Mouse (Mus musculus) retina, postnatal 1 day (tissue): ENCODE data around the gene Plk5.
"Not testable (repeated sequence)": the region's sequence is repeated elsewhere in the genome, so short reads cannot be mapped to it uniquely, and the experiment has no call there.

ENCODE experiments used
- DNase-seq: peaks from one replicate; pipeline ENCODE4 v3.0.0-alpha.2; 2012

Plk5 gene

GRCm38 (mm10) chr10:80331636-80332524 is 24.4 kb upstream of the Plk5 start:
- DNase-seq, result peak; percentile 41

DNA sequence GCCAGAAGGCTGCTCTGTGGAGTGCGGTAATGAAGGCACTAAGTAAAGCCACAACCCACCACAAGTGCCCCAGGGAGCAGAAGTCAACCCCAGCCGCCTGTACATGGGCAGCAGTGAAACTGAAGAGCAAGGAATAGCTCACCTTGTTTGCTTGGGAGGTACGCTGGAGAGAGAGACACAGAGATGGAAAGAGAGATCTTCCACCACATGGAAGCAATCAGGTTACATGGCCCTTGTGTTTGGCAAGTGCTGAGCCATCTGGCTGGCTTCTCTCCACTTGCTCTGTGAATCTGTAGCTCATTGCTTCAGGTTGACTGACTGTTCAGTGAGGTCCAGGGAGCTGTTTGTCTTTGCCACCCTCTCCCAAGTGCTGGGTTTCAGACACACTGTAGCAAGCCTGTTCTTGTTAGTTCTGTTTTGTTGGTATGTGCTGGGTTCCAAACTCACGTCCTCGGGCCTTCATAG is 23.7 kb upstream of the Plk5 start:
- DNase-seq, result no peak

DNA sequence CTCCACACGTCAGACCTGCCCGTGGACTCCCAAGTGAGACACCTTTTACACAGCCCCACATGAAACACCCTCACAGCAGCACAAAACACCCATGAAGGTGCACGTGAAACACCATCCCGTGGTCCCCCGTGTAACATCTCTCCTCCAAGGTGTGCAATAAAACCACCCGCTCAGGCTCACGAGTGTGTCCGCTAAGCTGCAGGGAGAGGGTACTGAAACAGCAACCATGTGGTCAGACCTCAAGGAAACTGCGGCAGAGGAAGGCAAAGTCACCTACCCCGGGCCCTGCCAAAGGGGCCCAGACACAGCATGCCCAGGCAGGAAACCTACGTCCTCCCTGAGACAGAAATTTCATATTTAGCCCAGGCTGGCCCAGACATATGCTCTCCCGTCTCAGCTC is 20.0 kb upstream of the Plk5 start:
- DNase-seq, result no peak

DNA sequence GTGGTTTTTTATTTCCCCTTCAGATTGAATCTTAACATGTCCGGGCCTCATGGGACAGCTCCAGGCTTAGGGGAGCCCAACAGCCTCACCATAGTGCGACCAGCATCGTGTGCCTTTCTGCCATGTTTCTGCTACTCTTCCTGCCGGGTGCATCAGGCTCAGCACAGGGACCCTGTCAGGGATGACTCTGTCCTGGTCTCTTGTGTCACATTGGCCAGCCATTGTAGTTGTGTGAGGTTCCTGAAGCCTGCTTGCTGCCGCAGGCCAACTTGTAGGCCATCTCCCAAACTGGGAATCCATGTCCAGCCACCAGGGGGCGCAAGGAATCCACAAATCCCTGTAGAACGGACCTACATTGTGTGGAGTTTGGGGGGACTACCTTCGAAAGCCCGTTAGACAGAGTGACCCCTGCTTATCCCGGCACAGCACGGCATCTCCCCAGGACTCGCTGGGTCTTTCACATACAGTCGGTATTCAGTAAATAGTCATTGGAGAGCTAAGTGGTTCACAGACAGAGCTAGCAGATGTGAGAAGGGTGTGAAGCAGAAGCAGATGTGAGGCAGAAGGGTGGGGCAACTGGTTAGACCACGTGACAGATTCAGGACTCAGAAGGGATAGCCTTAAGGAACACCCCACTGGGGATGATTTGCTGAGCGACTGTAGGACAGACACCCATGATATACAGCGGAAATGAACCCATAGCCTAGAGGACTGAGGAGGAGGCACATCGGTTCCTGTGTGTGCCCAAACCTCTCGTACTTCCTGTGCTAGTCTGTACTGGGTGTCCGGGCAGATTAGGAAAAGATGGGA is 16.1 kb upstream of the Plk5 start:
- peak; percentile 91 for DNase-seq

DNA sequence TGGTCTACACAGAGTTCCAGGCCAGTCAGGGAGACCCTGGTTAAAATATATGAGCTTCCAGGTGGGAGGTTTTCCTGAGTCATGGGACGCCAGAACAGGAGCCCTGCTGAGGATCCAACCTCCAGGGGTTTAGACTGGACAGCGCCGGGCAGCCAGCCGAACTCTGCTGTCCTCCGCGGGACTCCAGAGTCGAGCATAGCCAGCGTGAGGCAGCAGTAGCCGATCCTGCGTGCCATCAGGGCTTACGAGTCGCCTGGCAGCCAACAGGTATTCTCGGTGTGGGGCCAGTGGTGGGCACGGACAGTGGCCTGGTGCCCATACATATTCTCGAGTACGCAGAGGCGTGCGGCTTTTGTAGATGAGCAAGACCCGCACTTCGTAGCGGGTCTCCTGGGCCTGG is 15.2 kb upstream of the Plk5 start:
- DNase-seq, result no peak

- no peak for DNase-seq
These were observed 14.6 kb upstream of the Plk5 start for GRCm38 (mm10) chr10:80341491-80342304.

DNA sequence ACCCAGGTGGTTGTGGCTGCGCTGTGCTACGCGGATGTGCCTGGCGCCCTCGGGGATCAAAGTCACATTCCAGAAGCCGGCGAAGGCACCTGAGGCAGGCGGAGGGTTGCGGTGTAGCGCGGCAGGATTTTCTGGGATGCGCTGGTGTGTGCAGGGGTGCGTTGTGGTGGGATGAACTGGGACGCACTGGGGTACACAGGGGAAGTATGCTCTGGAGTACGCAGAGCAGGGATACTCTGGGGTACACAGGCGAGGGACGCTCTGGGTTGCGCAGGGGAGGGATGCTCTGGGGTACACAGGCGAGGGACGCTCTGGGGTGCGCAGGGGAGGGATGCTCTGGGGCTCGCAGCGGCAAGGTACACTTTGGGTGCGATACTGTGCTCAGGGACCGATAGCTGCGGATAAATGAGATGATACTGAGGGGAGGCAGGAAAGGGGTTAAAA is 13.9 kb upstream of the Plk5 start:
- DNase-seq, result no peak

GRCm38 (mm10) chr10:80342749-80343424 is 13.4 kb upstream of the Plk5 start:
- peak; percentile 88 for DNase-seq

- no peak for DNase-seq
These were observed 12.8 kb upstream of the Plk5 start for GRCm38 (mm10) chr10:80343425-80343895.

GRCm38 (mm10) chr10:80344131-80344661 is 12.1 kb upstream of the Plk5 start:
- DNase-seq, result no peak

DNA sequence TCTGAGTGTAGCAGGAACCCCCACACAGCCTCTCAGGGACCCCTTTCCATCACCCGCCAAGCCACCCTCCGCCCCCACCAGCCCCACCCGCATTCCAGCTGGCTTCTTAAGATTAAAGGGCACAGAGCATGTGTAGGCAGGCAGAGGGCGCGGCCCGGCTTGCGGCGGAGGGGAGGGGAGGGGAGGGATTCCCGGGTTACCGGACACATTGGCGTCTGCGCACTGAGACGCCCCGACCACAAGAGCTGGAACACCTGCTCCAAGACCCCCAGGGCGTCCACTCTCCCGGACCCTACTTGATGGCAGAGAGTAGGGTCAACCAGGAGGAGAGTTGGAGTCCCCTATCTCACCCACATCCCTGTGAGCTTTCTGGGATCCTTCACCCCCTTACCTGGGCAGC is 11.1 kb upstream of the Plk5 start:
- peak; percentile 48 for DNase-seq

DNA sequence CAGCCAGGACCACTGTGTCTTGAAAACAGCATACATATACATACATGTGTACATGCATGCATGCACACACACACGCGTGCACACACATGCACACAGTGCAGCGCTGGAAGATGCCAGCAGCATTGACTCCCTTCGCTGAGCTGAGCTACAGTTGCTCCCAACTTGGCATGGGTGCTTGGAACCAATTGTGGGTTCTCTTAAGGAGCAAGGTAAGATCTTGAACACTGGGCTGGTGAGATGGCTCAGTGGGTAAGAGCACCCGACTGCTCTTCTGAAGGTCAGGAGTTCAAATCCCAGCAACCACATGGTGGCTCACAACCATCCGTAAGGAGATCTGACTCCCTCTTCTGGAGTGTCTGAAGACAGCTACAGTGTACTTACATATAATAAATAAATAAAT is 10.3 kb upstream of the Plk5 start:
- not testable (repeated sequence) for DNase-seq

DNA sequence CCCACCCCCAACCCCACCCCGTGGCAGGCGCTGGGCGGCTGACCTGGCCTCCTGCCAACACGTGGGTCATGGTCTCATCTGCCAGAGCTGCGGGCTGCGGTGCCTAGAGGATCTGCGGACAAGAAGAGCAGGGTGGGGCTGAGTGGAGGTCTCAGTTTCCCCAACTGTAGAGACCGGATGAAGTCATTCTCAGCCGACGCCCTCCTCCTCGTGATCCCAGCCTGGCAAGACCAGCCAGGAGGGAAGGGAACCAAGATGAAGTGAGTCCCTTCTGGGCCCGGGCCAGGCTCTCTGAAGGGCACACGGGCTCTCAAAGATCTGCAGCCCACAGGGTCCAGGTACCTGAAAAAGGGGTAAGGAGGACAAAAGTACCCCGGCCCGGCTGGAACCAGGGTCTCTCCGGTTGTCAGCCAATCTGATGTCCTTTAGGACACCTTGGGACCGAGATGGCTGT is 8.7 kb upstream of the Plk5 start:
- peak; percentile 41 for DNase-seq

- DNase-seq, result peak; percentile 77
These were observed 7.9 kb upstream of the Plk5 start, which contains the start of gene Adamtsl5 for GRCm38 (mm10) chr10:80348244-80348781. Gene Adamtsl5 (minus strand): TSS chr10:80348412.

GRCm38 (mm10) chr10:80348981-80349380 is 7.3 kb upstream of the Plk5 start:
- DNase-seq, result peak; percentile 69

GRCm38 (mm10) chr10:80350292-80350691 is 6.0 kb upstream of the Plk5 start:
- DNase-seq, result peak; percentile 88

GRCm38 (mm10) chr10:80351896-80352295 is 4.4 kb upstream of the Plk5 start:
- no peak for DNase-seq

GRCm38 (mm10) chr10:80352727-80353126 is 3.5 kb upstream of the Plk5 start:
- no peak for DNase-seq

DNA sequence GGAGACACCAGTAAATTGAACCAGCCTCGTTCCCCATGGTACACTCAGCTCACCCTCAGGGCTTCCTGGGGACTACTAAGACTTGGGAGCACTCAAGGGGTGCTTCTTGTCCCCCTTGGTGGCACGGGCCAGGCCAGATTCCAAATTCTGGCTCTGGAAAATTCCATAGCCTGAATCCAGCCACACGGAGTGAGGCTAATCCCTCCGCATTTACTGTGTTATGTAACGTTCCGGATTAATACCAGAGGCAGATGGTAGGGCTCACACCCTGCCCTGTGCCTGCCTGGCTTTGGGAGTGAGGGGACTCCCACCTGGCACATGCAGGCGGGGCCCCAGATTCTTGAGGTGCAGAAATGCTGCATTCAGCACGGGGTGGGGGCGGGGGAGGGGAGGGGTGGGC is 828 bp upstream of the Plk5 start:
- DNase-seq, result peak; percentile 59

- DNase-seq, result no peak
These were observed 478 bp downstream of the Plk5 start for GRCm38 (mm10) chr10:80356737-80357136.

DNA sequence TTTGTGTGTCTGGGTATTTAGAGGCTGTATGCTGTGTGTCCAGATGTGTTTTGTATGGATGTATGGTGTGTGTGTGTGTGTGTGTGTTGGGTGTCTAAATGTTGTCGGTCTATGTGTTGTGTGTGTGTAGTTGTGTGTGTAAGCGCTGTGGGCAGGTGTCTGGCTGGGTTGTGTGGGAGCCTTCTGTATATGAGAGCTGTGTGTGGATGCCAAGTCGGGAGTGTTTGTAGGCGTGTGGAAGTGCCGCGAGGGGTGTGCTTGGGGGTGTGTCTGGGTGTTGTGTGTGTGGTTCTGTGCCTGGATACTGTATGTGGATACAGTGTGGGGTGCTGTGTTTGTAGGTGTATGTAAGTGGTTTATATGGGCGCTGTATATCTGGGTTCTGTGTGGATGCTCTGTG is 1.1 kb downstream of the Plk5 start:
- DNase-seq, result no peak
